Mouse (Mus musculus) bone marrow, adult 2 months (tissue): ENCODE results near the gene Ptpn4. TPM values are rescaled to one million over a fixed set of nuclear protein-coding genes. Genes with fewer than 3 reads are reported as not detected.

Experiments used
- H3K27ac ChIP-seq: fragments of 200-500 bp; 2 replicates; pipeline ENCODE4 v1.5.1; 2012; ENCODE audit warnings: low read depth, mild to moderate bottlenecking, control low read depth, inconsistent platforms, low read length; ENCODE audit not compliant: control insufficient read depth, poor library complexity, insufficient read depth
- H3K4me1 ChIP-seq: fragments of 200-500 bp; 2 replicates; pipeline ENCODE4 v1.6.1; 2011; ENCODE audit warnings: low read length; ENCODE audit not compliant: control insufficient read depth, insufficient read depth
- H3K4me3 ChIP-seq: fragments of 200-500 bp; replicated peaks from 2 replicates; pipeline ENCODE3; 2011; ENCODE audit warnings: mild to moderate bottlenecking, low read depth, low read length, control low read depth; ENCODE audit not compliant: control insufficient read depth
- CTCF ChIP-seq: fragments of 200-500 bp; IDR thresholded peaks from 2 replicates; pipeline ENCODE4 v1.5.1; 2011; ENCODE audit warnings: low read length, control low read depth; ENCODE audit not compliant: control insufficient read depth, insufficient read depth
- POLR2A ChIP-seq: fragments of 200-500 bp; IDR thresholded peaks from 2 replicates; pipeline ENCODE4 v1.6.1; 2011; ENCODE audit warnings: low read depth, mild to moderate bottlenecking, control low read depth, low read length, borderline replicate concordance; ENCODE audit not compliant: control insufficient read depth
- WGBS: fragments of 180-500 bp; shearing (Covaris S2); methylation state at CpG from one replicate; pipeline ENCODE4 v1.1.7; 2018; 5-methylcytosine and 5-hydroxymethylcytosine counted together
- polyA plus RNA-seq: library from polyadenylated mRNA; stranded (reverse); fragments of >200 nt; gene quantifications from 2 replicates; pipeline ENCODE4 v1.2.4, GENCODE M21; 2011; ENCODE audit warnings: low replicate concordance; ENCODE audit not compliant: missing spikeins, insufficient read depth, insufficient read length

Ptpn4 gene
- 0.66 and 1.3 TPM in 2 replicates for polyA plus RNA-seq

GRCm38 (mm10) chr1:119837035-119837751 is at the start of gene Ptpn4:
TSS of gene Ptpn4 (minus strand) at chr1:119837613.
- peak within 1 kb of the TSS; percentile 96 for H3K4me3 ChIP-seq
- H3K27ac ChIP-seq: peak within 1 kb of the TSS; percentile 77
- H3K4me1 ChIP-seq: no peaks in the 10 kb centered on the region
- no peak for TF ChIP-seq CTCF
- no peak for TF ChIP-seq POLR2A
- under 1% methylated on average over 77 of the region's 79 CpGs for WGBS

GRCm38 (mm10) chr1:119886320-119886719 is 48.9 kb upstream of the Ptpn4 start:
- no peak for TF ChIP-seq POLR2A
- no peak for TF ChIP-seq CTCF
- WGBS: 79% methylated on average over 7 of the region's 7 CpGs

GRCm38 (mm10) chr1:119884272-119884671 is 46.9 kb upstream of the Ptpn4 start:
- Histone ChIP-seq H3K27ac (no peak overlapping the region), H3K4me3 (no peak overlapping the region), H3K4me1 (no peaks in the 10 kb centered on the region)
- WGBS: 91% methylated on average over 3 of the region's 3 CpGs
- TF ChIP-seq POLR2A (no peak), CTCF (no peak)

More at GRCm38 (mm10) chr1:119886320-119886719, 48.9 kb upstream of the Ptpn4 start:
- Histone ChIP-seq H3K27ac (no peak overlapping the region), H3K4me1 (no peaks in the 10 kb centered on the region), H3K4me3 (no peak overlapping the region)

DNA sequence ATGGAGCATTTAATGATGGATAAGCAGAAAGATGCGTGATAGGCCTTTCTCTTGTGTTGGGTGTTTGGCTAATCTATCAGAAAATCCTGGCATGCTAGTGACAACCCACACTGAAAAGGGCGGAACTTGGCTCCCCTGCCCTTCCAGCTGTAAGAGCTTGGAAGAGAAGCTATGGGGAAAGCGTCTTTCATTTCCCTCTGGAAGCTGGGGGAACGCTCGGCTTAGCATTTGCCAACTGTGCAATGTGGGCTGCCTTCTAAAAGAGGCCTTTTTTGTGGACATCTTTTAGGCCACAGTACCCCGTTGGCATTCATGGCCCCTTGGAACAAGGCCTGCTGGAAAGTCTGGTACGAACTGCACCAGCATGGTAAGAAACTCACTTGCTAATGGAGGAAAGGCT is 41.5 kb upstream of the Ptpn4 start:
- no peak overlapping the region for H3K4me3 ChIP-seq
- H3K27ac ChIP-seq: no peak overlapping the region
- WGBS: 87% methylated on average over 7 of the region's 7 CpGs
- TF ChIP-seq CTCF (no peak), POLR2A (no peak)
- H3K4me1 ChIP-seq: no peaks in the 10 kb centered on the region

DNA sequence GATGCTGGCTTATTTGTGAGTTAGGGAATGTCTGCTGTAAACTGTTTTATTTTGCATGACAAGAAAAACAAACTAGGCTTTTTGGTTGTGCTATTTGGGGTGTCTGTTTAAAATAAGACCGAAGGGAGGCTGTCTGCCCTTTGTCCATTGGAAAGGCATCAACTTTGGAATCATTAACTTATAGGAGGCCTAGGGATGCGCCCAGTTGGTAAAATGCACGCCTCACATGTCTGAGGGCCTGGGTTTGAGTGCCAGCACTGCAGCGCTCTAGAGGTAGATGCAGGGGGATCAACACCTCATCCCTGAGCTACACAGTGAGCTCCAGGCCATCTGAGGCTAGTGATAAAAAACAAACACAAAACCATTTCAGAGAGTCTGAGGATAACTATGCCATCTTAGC is 40.1 kb upstream of the Ptpn4 start:
- Histone ChIP-seq H3K4me3 (no peak overlapping the region), H3K4me1 (no peaks in the 10 kb centered on the region), H3K27ac (no peak overlapping the region)
- WGBS: 85% methylated on average over 4 of the region's 4 CpGs
- TF ChIP-seq CTCF (no peak), POLR2A (no peak)

DNA sequence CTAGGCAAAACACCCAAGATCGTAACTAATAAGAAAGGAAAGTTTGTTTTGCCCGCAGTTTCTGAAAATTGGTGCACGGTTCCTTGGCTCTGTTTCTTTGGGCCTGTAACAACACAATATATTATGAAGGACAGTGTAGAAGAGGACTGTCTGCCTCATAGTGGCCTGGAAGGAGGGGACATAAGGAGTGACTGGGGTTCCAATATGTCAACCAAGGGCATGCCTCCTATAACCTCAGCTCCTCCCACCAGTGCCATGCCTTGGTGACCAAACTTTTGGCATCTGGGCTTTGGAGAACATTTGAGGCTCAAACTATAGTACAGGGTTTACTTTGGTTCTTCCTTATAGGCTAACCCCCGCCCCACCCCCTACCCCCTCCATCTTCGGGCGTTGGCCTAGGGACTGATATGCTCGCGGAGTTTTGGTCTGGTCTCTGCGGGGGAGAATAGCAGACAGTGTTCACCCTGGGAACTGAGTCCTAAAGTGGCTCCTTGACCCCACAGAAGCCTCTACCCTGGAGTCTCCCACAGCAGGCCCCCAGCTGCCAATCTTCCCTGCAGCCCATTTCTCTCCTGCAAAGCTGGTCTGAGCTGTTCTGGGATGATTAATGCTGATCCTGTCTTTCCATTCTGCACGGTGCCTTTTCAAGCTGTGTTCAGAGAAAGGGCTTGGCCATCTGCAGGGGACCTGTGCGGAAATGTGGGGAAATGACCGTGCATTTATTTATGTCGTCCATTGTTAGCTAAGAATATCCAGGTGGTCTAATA is 31.2 kb upstream of the Ptpn4 start:
- H3K4me3 ChIP-seq: no peak overlapping the region
- H3K27ac ChIP-seq: no peak overlapping the region
- H3K4me1 ChIP-seq: no peaks in the 10 kb centered on the region
- TF ChIP-seq POLR2A (no peak), CTCF (no peak)
- 53% methylated on average over 13 of the region's 13 CpGs for WGBS

- TF ChIP-seq CTCF (no peak), POLR2A (no peak)
- Histone ChIP-seq H3K4me3 (no peak overlapping the region), H3K27ac (no peak overlapping the region), H3K4me1 (no peaks in the 10 kb centered on the region)
- 81% methylated on average over 2 of the region's 2 CpGs for WGBS
Observed at GRCm38 (mm10) chr1:119867300-119867699, 29.9 kb upstream of the Ptpn4 start.

DNA sequence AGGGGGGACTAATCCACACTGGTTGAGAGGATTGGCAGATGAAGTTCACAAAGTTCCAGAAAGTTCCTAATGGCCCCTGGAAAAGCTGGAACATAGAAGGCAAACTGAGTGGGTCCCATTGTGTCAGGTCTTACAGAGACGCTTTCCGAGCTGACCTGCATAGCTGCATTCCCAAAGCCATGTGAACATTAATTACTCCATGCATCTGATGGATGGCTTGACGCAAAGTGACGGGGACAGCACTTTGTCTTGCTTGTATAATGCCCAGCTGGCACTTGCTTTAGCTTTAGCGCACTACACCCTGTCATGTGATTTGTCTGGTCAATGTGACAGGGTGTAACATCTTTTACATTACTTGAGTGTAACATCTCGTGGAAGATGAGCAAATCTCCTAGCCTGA is 27.9 kb upstream of the Ptpn4 start:
- no peak for TF ChIP-seq POLR2A
- no peak for TF ChIP-seq CTCF
- H3K4me3 ChIP-seq: no peak overlapping the region

More for the DNA sequence above, 27.9 kb upstream of the Ptpn4 start:
- Histone ChIP-seq H3K27ac (no peak overlapping the region), H3K4me1 (no peaks in the 10 kb centered on the region)
- WGBS: 81% methylated on average over 6 of the region's 6 CpGs
